Mouse (Mus musculus) testis, adult 2 months (tissue): ENCODE data around the gene Stxbp1. TPM values are rescaled to one million over a fixed set of nuclear protein-coding genes. Genes with fewer than 3 reads are reported as not detected.

Source experiments
- H3K27ac ChIP-seq: fragments of 200-500 bp; 2 replicates; pipeline ENCODE4 v1.5.1; 2012; ENCODE audit warnings: low read depth, low read length; ENCODE audit not compliant: control insufficient read depth, insufficient read depth
- H3K27me3 ChIP-seq: fragments of 200-500 bp; 2 replicates; pipeline ENCODE4 v1.6.1; 2012; ENCODE audit warnings: mild to moderate bottlenecking, low read length, moderate library complexity; ENCODE audit not compliant: control insufficient read depth, insufficient read depth
- H3K36me3 ChIP-seq: fragments of 200-500 bp; 2 replicates; pipeline ENCODE4 v1.6.1; 2012; ENCODE audit warnings: mild to moderate bottlenecking, low read length; ENCODE audit not compliant: control insufficient read depth, insufficient read depth
- H3K4me1 ChIP-seq: fragments of 200-500 bp; 2 replicates; pipeline ENCODE4 v1.6.1; 2012; ENCODE audit warnings: low read length; ENCODE audit not compliant: control insufficient read depth, insufficient read depth
- H3K4me3 ChIP-seq: fragments of 200-500 bp; 2 replicates; pipeline ENCODE4 v1.5.1; 2012; ENCODE audit warnings: low read depth, mild to moderate bottlenecking, low read length, moderate library complexity, mixed read lengths; ENCODE audit not compliant: control insufficient read depth
- CTCF ChIP-seq: fragments of 200-500 bp; IDR thresholded peaks from 2 replicates; pipeline ENCODE4 v1.5.1; 2012; ENCODE audit warnings: low read depth, mild to moderate bottlenecking, inconsistent platforms, low read length, moderate library complexity; ENCODE audit not compliant: control insufficient read depth, insufficient read depth, insufficient replicate concordance
- POLR2A ChIP-seq: fragments of 200-500 bp; IDR thresholded peaks from 2 replicates; pipeline ENCODE4 v1.6.1; 2012; ENCODE audit warnings: low read depth, mild to moderate bottlenecking, inconsistent platforms, low read length, moderate library complexity; ENCODE audit not compliant: control insufficient read depth
- polyA plus RNA-seq: library from polyadenylated mRNA; depleted of rRNA; stranded (reverse); fragments of >200 nt; gene quantifications from 2 replicates; pipeline ENCODE4 v1.2.3, GENCODE M21; 2012

Stxbp1 gene
- polyA plus RNA-seq, 1 experiment = 15.2 TPM

- no peaks in the 10 kb centered on the region for H3K36me3 ChIP-seq
- no peak overlapping the region for H3K4me3 ChIP-seq
- peaks cover 8% of the 10 kb centered on the region for H3K4me1 ChIP-seq
- no peak overlapping the region for H3K27ac ChIP-seq
- no peak for TF ChIP-seq POLR2A
- TF ChIP-seq CTCF = no peak
- no peaks in the 10 kb centered on the region for H3K27me3 ChIP-seq
Measured at GRCm38 (mm10) chr2:32870275-32871100, 23.4 kb upstream of the Stxbp1 start.

GRCm38 (mm10) chr2:32869721-32870274 is 22.8 kb upstream of the Stxbp1 start:
- Histone ChIP-seq H3K27ac (no peak overlapping the region), H3K4me3 (no peak overlapping the region), H3K4me1 (peaks cover 3% of the 10 kb centered on the region), H3K36me3 (no peaks in the 10 kb centered on the region), H3K27me3 (no peaks in the 10 kb centered on the region)
- TF ChIP-seq CTCF (no peak), POLR2A (no peak)

- TF ChIP-seq CTCF = no peak
- no peak for TF ChIP-seq POLR2A
- no peaks in the 10 kb centered on the region for H3K4me1 ChIP-seq
- H3K27ac ChIP-seq = no peak overlapping the region
- no peaks in the 10 kb centered on the region for H3K36me3 ChIP-seq
- no peak overlapping the region for H3K4me3 ChIP-seq
- H3K27me3 ChIP-seq = no peaks in the 10 kb centered on the region
Measured at GRCm38 (mm10) chr2:32867354-32867753, 20.3 kb upstream of the Stxbp1 start.

- Histone ChIP-seq H3K4me3 (no peak overlapping the region), H3K27ac (no peak overlapping the region)
Measured at GRCm38 (mm10) chr2:32864755-32865154, 17.7 kb upstream of the Stxbp1 start.

GRCm38 (mm10) chr2:32863317-32863716 is 16.3 kb upstream of the Stxbp1 start:
- Histone ChIP-seq H3K27ac (no peak overlapping the region), H3K36me3 (no peaks in the 10 kb centered on the region), H3K4me3 (no peak overlapping the region), H3K27me3 (no peaks in the 10 kb centered on the region), H3K4me1 (no peaks in the 10 kb centered on the region)
- no peak for TF ChIP-seq CTCF
- TF ChIP-seq POLR2A = no peak

More at GRCm38 (mm10) chr2:32864755-32865154, 17.7 kb upstream of the Stxbp1 start:
- Histone ChIP-seq H3K4me1 (no peaks in the 10 kb centered on the region), H3K36me3 (no peaks in the 10 kb centered on the region), H3K27me3 (no peaks in the 10 kb centered on the region)
- no peak for TF ChIP-seq CTCF
- no peak for TF ChIP-seq POLR2A

GRCm38 (mm10) chr2:32860799-32861198 is 13.8 kb upstream of the Stxbp1 start:
- Histone ChIP-seq H3K27ac (no peak overlapping the region), H3K4me1 (no peaks in the 10 kb centered on the region), H3K36me3 (no peaks in the 10 kb centered on the region), H3K27me3 (no peaks in the 10 kb centered on the region), H3K4me3 (no peak overlapping the region)
- TF ChIP-seq POLR2A (no peak), CTCF (no peak)

GRCm38 (mm10) chr2:32859622-32860012 is 12.6 kb upstream of the Stxbp1 start:
- H3K4me1 ChIP-seq = no peaks in the 10 kb centered on the region
- no peak overlapping the region for H3K27ac ChIP-seq
- no peak for TF ChIP-seq CTCF
- TF ChIP-seq POLR2A = no peak
- H3K27me3 ChIP-seq = no peaks in the 10 kb centered on the region
- H3K4me3 ChIP-seq = no peak overlapping the region
- no peaks in the 10 kb centered on the region for H3K36me3 ChIP-seq
